Mouse (Mus musculus) naive thymus-derived CD4-positive, alpha-beta T cell, adult 2 months (primary cell): ENCODE results near the gene Fam84b.
A peak's percentile ranks its signal among the peaks of the same experiment; 100 is the strongest.
"Not testable (repeated sequence)": the region's sequence is repeated elsewhere in the genome, so short reads cannot be mapped to it uniquely, and the experiment has no call there.

Experiments used
- DNase-seq: peaks from one replicate; pipeline ENCODE4 v3.0.0-alpha.2; 2011; ENCODE audit warnings: low read depth

Fam84b gene

GRCm38 (mm10) chr15:60853231-60853999 lies at the start of gene Fam84b:
Gene Fam84b (minus strand): TSS chr15:60853778.
- no peak for DNase-seq

GRCm38 (mm10) chr15:60898187-60898965 lies 44.8 kb upstream of the Fam84b start:
- DNase-seq = no peak

GRCm38 (mm10) chr15:60896040-60896439 lies 42.5 kb upstream of the Fam84b start:
- no peak for DNase-seq

GRCm38 (mm10) chr15:60892976-60893463 lies 39.4 kb upstream of the Fam84b start:
- DNase-seq = no peak

DNA sequence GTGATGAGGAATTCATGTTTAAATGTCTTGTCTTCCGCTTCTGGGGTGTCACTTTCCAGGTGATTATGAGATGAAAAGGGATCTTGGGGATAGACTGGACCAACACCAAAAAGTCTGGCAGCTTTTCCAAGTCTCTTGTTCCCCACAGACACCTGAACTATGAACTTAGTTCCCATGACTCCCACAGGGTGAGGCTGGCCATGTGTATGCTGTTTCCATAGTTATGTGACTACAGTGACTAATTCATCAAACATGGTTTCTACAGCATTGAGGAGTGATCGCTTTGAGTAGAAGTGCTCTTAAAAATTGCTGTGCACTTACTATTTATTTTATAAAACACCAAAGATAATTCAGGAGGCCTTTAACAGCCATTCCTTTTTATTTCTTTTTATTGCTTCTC lies 35.1 kb upstream of the Fam84b start:
- DNase-seq = no peak

- DNase-seq = no peak
These were observed 22.1 kb upstream of the Fam84b start for GRCm38 (mm10) chr15:60875721-60876120.

GRCm38 (mm10) chr15:60862417-60862816 lies 8.8 kb upstream of the Fam84b start:
- no peak for DNase-seq

GRCm38 (mm10) chr15:60855112-60855511 lies 1.5 kb upstream of the Fam84b start:
- DNase-seq = no peak

DNA sequence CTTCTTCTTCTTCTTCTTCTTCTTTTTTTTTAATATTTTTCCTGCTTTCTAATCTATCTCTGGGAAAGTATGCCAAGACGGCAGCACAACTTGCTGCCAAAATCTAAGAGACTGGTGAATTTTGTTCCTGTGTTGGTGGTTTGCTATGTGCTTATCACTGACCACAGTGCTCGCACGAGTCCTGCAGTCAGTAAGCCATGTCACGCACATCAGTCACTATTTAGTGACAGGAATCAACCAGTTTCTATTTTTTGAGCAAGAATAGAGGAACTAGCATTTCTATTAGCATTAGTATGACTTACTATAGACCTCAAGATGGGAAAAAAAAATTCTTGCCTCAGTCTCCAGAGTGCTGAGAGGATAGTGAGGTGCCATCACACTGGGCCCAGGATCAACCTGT lies 573 bp upstream of the Fam84b start:
- no peak for DNase-seq

- no peak for DNase-seq
These were observed 4.9 kb downstream of the Fam84b start for GRCm38 (mm10) chr15:60848630-60849029.

- no peak for DNase-seq
These were observed 7.3 kb downstream of the Fam84b start for GRCm38 (mm10) chr15:60846291-60846690.

DNA sequence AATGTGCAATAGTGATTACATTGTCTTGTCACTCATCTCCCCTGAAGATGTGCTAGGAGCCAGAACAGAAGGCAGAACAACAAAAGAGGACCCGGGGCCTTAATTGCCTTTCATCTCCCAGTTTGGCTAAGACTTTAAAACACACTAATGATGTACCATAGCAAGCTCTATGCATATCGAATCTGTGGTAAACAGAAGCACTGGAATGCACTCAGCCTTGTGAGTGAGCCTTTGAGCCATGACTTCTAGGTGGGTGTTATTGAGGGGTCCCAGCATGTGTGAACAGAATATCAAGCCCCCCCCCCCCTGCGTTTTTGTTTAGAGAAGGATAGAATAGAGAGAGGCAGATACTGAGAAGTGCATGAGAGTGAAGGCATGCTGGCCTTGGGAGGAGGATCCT lies 7.7 kb downstream of the Fam84b start:
- no peak for DNase-seq

DNA sequence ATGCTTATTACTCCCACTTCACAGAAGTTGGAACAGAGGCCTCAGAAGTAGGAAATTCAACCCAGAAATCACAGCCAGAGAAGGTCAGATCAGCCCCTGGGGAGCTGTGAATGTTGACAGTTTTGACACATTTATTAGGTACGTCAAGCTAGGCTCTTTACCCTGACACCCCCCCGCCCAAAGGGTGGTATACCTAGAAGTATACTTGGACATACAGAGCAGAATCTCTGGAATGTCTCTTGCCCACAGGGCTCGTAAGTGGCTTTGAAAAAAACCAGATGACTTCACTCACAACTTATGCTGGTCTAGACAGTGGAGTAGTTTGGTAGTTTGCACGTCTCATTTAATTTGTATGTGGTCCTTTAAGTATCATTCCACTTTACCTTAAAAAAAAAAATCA lies 11.8 kb downstream of the Fam84b start:
- no peak for DNase-seq

GRCm38 (mm10) chr15:60841312-60841711 lies 12.3 kb downstream of the Fam84b start:
- DNase-seq = not testable (repeated sequence)

- no peak for DNase-seq
These were observed 13.3 kb downstream of the Fam84b start for GRCm38 (mm10) chr15:60840296-60840670.

- no peak for DNase-seq
These were observed 13.9 kb downstream of the Fam84b start for GRCm38 (mm10) chr15:60839539-60840295.

- no peak for DNase-seq
These were observed 15.4 kb downstream of the Fam84b start for GRCm38 (mm10) chr15:60838135-60838534.

DNA sequence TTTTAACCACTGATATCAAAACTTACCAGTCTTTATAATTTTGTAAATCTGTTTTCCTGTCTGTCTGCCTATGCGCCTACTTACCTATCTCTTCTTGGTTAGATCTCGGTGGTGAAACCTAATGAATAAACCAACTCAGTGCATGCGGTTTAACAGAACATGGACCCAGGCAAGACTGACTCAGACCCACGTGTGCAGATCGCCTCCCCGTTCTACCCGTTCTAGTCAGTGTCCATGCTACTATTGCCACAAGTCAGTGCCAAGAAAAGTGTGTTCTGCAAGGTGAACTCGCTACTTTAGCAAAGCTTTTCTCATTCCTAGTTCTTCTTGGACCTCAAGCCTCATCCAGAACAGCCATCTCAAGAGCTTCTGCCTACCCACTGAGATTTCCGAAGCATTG lies 15.9 kb downstream of the Fam84b start:
- no peak for DNase-seq

- no peak for DNase-seq
These were observed 17.3 kb downstream of the Fam84b start for GRCm38 (mm10) chr15:60836321-60836720.

DNA sequence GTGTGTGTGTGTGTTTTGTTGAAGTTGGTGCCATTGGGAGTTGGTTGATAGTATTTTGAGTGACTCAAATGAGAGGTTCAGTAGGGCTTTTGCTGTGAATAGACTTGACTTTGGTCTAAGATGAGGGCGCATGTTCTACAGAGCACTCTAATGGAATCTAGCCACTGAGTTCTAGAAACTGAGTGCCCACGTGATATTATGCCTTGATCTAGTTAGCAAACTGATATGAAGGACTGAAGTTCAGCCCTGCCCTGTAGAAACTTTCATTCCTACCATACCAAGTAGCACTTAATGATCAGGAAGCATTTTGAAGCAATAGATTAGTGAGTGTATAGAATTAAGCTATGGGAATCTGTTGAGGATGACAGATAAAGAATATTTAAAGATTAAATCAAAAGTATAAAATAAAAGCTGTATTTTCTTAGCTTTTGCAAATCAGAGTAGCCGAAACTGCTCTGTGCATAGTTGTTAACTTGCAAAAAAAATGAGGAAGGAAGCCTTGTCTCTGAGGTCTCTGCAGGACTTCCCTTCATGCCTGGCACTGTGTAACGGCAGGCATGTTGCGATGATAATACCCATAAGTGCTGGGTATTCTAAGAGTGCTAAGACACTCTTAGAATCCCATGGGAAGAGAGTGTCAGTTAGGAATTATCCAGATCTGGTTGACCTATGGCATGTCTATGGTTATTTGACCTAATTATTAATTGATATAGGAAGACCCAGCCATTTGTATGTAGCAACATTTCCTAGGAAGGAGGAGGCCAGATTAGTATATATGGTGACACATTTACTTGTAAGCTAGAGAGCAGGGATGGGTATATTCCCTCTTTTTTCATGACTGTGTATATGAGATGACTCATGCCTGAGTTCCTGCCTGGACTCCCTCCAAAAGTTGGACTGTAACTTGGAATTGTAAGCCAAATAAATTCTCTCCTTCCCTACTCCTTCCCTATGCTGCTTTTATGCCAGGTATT lies 18.7 kb downstream of the Fam84b start:
- no peak for DNase-seq

GRCm38 (mm10) chr15:60833476-60834218 lies 19.9 kb downstream of the Fam84b start:
- peak; percentile 12 for DNase-seq
